Mouse (Mus musculus) midbrain, embryonic 12.5 days (tissue): ENCODE results near the gene Vps37d. TPM values are rescaled to one million over a fixed set of nuclear protein-coding genes. Genes with fewer than 3 reads are reported as not detected.

ENCODE experiments used
- ATAC-seq: fragments of 200-750 bp; cut with Nextera tagmentation; 2 replicates; pipeline ENCODE4 v1.8.0; 2017; ENCODE audit warnings: low read depth, moderate TSS enrichment, moderate library complexity; ENCODE audit not compliant: low FRiP score
- H3K27ac ChIP-seq: fragments of 300-500 bp; sonication (generic); replicated peaks from 2 replicates; pipeline ENCODE4 v1.5.1; 2016; ENCODE audit warnings: mild to moderate bottlenecking
- H3K27me3 ChIP-seq: fragments of 300-500 bp; sonication (generic); 2 replicates; pipeline ENCODE4 v1.6.1; 2016; ENCODE audit warnings: mild to moderate bottlenecking
- H3K36me3 ChIP-seq: fragments of 300-500 bp; sonication (generic); 2 replicates; pipeline ENCODE4 v1.6.1; 2016
- H3K4me1 ChIP-seq: fragments of 300-500 bp; sonication (generic); 2 replicates; pipeline ENCODE4 v1.6.1; 2016
- H3K4me2 ChIP-seq: fragments of 300-500 bp; sonication (generic); replicated peaks from 2 replicates; pipeline ENCODE4 v1.6.1; 2016; ENCODE audit warnings: mild to moderate bottlenecking, moderate library complexity
- H3K4me3 ChIP-seq: fragments of 300-500 bp; sonication (generic); 2 replicates; pipeline ENCODE4 v1.5.1; 2016; ENCODE audit warnings: mild to moderate bottlenecking
- H3K9ac ChIP-seq: fragments of 300-500 bp; sonication (generic); replicated peaks from 2 replicates; pipeline ENCODE4 v1.6.1; 2016; ENCODE audit warnings: mild to moderate bottlenecking, moderate library complexity
- H3K9me3 ChIP-seq: fragments of 300-500 bp; sonication (generic); 2 replicates; pipeline ENCODE4 v1.6.1; 2016; ENCODE audit warnings: mild to moderate bottlenecking
- WGBS: fragments of 180-500 bp; shearing (Covaris S2); methylation state at CpG from one replicate; pipeline ENCODE4 v1.1.7; 2016; 5-methylcytosine and 5-hydroxymethylcytosine counted together
- polyA plus RNA-seq: library from polyadenylated mRNA; unstranded; fragments of >200 nt; fragmentation: Nextera tagmentation; extraction: Ambion mirVana; gene quantifications from 2 replicates; pipeline ENCODE4 v1.2.1, GENCODE M21; 2016

Vps37d gene
- 28.2 and 32.1 TPM in 2 replicates for polyA plus RNA-seq

GRCm38 (mm10) chr5:135077564-135078481 is at the start of gene Vps37d:
Gene Vps37d, minus strand, starts transcription at chr5:135078266.
- peak within 1 kb of the TSS; percentile 100 for H3K9ac ChIP-seq
- 1% methylated on average over 48 of the region's 83 CpGs for WGBS
- peaks cover 13% of the 10 kb centered on the region; the same call in 1 of the 2 replicates for H3K27me3 ChIP-seq
- peak within 1 kb of the TSS; percentile 88 for H3K27ac ChIP-seq
- H3K36me3 ChIP-seq, result peaks cover 14% of the 10 kb centered on the region
- peak; percentile 91 for ATAC-seq
- peaks cover 25% of the 10 kb centered on the region for H3K4me1 ChIP-seq
- no peaks in the 10 kb centered on the region for H3K9me3 ChIP-seq
- H3K4me2 ChIP-seq, result peak within 1 kb of the TSS; percentile 73
- peak within 1 kb of the TSS; percentile 96 for H3K4me3 ChIP-seq

GRCm38 (mm10) chr5:135127669-135128068 is 49.6 kb upstream of the Vps37d start:
- Histone ChIP-seq H3K4me3 (no peak overlapping the region), H3K9me3 (no peaks in the 10 kb centered on the region), H3K4me2 (no peak overlapping the region), H3K27ac (no peak overlapping the region), H3K36me3 (no peaks in the 10 kb centered on the region), H3K4me1 (no peaks in the 10 kb centered on the region), H3K9ac (no peak overlapping the region), H3K27me3 (peaks cover 22% of the 10 kb centered on the region)
- 83% methylated on average over 6 of the region's 6 CpGs for WGBS
- ATAC-seq, result no peak

GRCm38 (mm10) chr5:135126121-135126520 is 48.1 kb upstream of the Vps37d start:
- Histone ChIP-seq H3K27me3 (peaks cover 22% of the 10 kb centered on the region), H3K4me3 (no peak overlapping the region), H3K4me1 (no peaks in the 10 kb centered on the region), H3K9me3 (no peaks in the 10 kb centered on the region), H3K27ac (no peak overlapping the region), H3K4me2 (no peak overlapping the region), H3K9ac (no peak overlapping the region), H3K36me3 (no peaks in the 10 kb centered on the region)
- WGBS, result 58% methylated on average over 6 of the region's 6 CpGs
- no peak for ATAC-seq

- no peak overlapping the region for H3K4me3 ChIP-seq
- H3K27me3 ChIP-seq, result peaks cover 17% of the 10 kb centered on the region
- 70% methylated on average over 4 of the region's 4 CpGs for WGBS
- no peak overlapping the region for H3K9ac ChIP-seq
- no peak overlapping the region for H3K4me2 ChIP-seq
- H3K9me3 ChIP-seq, result no peaks in the 10 kb centered on the region
- H3K4me1 ChIP-seq, result no peaks in the 10 kb centered on the region
- no peaks in the 10 kb centered on the region for H3K36me3 ChIP-seq
- no peak for ATAC-seq
- H3K27ac ChIP-seq, result no peak overlapping the region
Measured at GRCm38 (mm10) chr5:135120753-135121152, 42.7 kb upstream of the Vps37d start.

GRCm38 (mm10) chr5:135118589-135119081 is 40.6 kb upstream of the Vps37d start:
- H3K27me3 ChIP-seq, result peaks cover 17% of the 10 kb centered on the region
- 35% methylated on average over 6 of the region's 6 CpGs for WGBS
- ATAC-seq, result no peak
- no peak overlapping the region for H3K4me2 ChIP-seq
- H3K9ac ChIP-seq, result no peak overlapping the region
- H3K4me1 ChIP-seq, result no peaks in the 10 kb centered on the region
- H3K4me3 ChIP-seq, result no peak overlapping the region
- H3K27ac ChIP-seq, result no peak overlapping the region
- H3K9me3 ChIP-seq, result no peaks in the 10 kb centered on the region
- H3K36me3 ChIP-seq, result no peaks in the 10 kb centered on the region

- H3K4me1 ChIP-seq, result no peaks in the 10 kb centered on the region
- ATAC-seq, result no peak
- no peak overlapping the region for H3K9ac ChIP-seq
- 89% methylated on average over 8 of the region's 8 CpGs for WGBS
- no peak overlapping the region for H3K4me3 ChIP-seq
- H3K36me3 ChIP-seq, result no peaks in the 10 kb centered on the region
- H3K27me3 ChIP-seq, result peaks cover 7% of the 10 kb centered on the region
- H3K9me3 ChIP-seq, result 0 out of 2 replicates have a peak, but pooled peaks cover 6% of the 10 kb centered on the region
- no peak overlapping the region for H3K4me2 ChIP-seq
- H3K27ac ChIP-seq, result no peak overlapping the region
Measured at GRCm38 (mm10) chr5:135115241-135115640, 37.2 kb upstream of the Vps37d start.

- Histone ChIP-seq H3K9ac (no peak overlapping the region), H3K4me3 (no peak overlapping the region), H3K36me3 (no peaks in the 10 kb centered on the region), H3K4me2 (no peak overlapping the region), H3K27me3 (peaks cover 21% of the 10 kb centered on the region), H3K27ac (no peak overlapping the region), H3K9me3 (0 out of 2 replicates have a peak, but pooled peaks cover 6% of the 10 kb centered on the region), H3K4me1 (no peaks in the 10 kb centered on the region)
- 88% methylated on average over 12 of the region's 12 CpGs for WGBS
- ATAC-seq, result no peak
Measured at GRCm38 (mm10) chr5:135113782-135114181, 35.7 kb upstream of the Vps37d start.

- Histone ChIP-seq H3K36me3 (no peaks in the 10 kb centered on the region), H3K9me3 (0 out of 2 replicates have a peak, but pooled peaks cover 6% of the 10 kb centered on the region), H3K4me2 (no peak overlapping the region), H3K27ac (no peak overlapping the region), H3K9ac (no peak overlapping the region), H3K4me3 (no peak overlapping the region), H3K27me3 (peaks cover 56% of the 10 kb centered on the region), H3K4me1 (peaks cover 16% of the 10 kb centered on the region)
- no peak for ATAC-seq
- WGBS, result 65% methylated on average over 6 of the region's 6 CpGs
Measured at GRCm38 (mm10) chr5:135109976-135110375, 31.9 kb upstream of the Vps37d start.

- WGBS, result 86% methylated on average over 3 of the region's 3 CpGs
- ATAC-seq, result no peak
- no peak overlapping the region for H3K4me2 ChIP-seq
- 0 out of 2 replicates have a peak, but pooled peaks cover 6% of the 10 kb centered on the region for H3K9me3 ChIP-seq
- H3K27me3 ChIP-seq, result peaks cover 61% of the 10 kb centered on the region
- H3K4me3 ChIP-seq, result no peak overlapping the region
- peaks cover 16% of the 10 kb centered on the region for H3K4me1 ChIP-seq
- H3K9ac ChIP-seq, result no peak overlapping the region
- no peak overlapping the region for H3K27ac ChIP-seq
- no peaks in the 10 kb centered on the region for H3K36me3 ChIP-seq
Measured at GRCm38 (mm10) chr5:135109426-135109825, 31.4 kb upstream of the Vps37d start.

- Histone ChIP-seq H3K9ac (no peak overlapping the region), H3K27me3 (peaks cover 63% of the 10 kb centered on the region)
Measured at GRCm38 (mm10) chr5:135109017-135109416, 31.0 kb upstream of the Vps37d start.

GRCm38 (mm10) chr5:135107521-135108501 is 29.7 kb upstream of the Vps37d start:
- ATAC-seq, result peak; percentile 32; the same call in 1 of the 2 replicates
- H3K4me3 ChIP-seq, result peak overlapping the region; percentile 55
- H3K4me1 ChIP-seq, result peaks cover 16% of the 10 kb centered on the region
- H3K27ac ChIP-seq, result no peak overlapping the region
- 12% methylated on average over 40 of the region's 40 CpGs for WGBS
- peaks cover 63% of the 10 kb centered on the region for H3K27me3 ChIP-seq
- H3K9ac ChIP-seq, result no peak overlapping the region
- H3K36me3 ChIP-seq, result no peaks in the 10 kb centered on the region
- peak overlapping the region; percentile 92 for H3K4me2 ChIP-seq
- H3K9me3 ChIP-seq, result 0 out of 2 replicates have a peak, but pooled peaks cover 6% of the 10 kb centered on the region

More at GRCm38 (mm10) chr5:135109017-135109416, 31.0 kb upstream of the Vps37d start:
- 54% methylated on average over 6 of the region's 6 CpGs for WGBS
- Histone ChIP-seq H3K27ac (no peak overlapping the region), H3K9me3 (0 out of 2 replicates have a peak, but pooled peaks cover 6% of the 10 kb centered on the region), H3K4me3 (no peak overlapping the region), H3K4me1 (peaks cover 16% of the 10 kb centered on the region), H3K4me2 (no peak overlapping the region), H3K36me3 (no peaks in the 10 kb centered on the region)
- no peak for ATAC-seq
